13 mouse cellular contexts compared by ENCODE assay signal in genomic region chr11:103104469-103104868, GRCm38 (mm10). TPM values are rescaled to one million over a fixed set of nuclear protein-coding genes. Genes with fewer than 3 reads are reported as not detected.
DNase-seq lines count a peak whose midpoint lies in the region; ATAC-seq lines count a peak whose summit lies in the region.
"Had no signal": no experiment of that assay in that cellular context is flagged by ENCODE, and none has a peak within 500 bp of the region (broad histone marks: within the 10 kb centered on the region; RNA-seq: fewer than 3 reads in every experiment).

No protein-coding gene starts in this region.

- H3K27me3 ChIP-seq in kidney, embryonic 14.5 days (ENCODE audit: control insufficient read depth, insufficient read depth, low read length) = no peaks in the 10 kb centered on the region; the same call in 1 of the 2 replicates
- peaks cover 28% of the 10 kb centered on the region for H3K27me3 ChIP-seq in liver, embryonic 16.5 days (ENCODE audit: control insufficient read depth, insufficient read depth, low read depth, low read length)

- intact Hi-C loops in left cerebral cortex, postnatal 4 days (cut with DNase I) = no loop called here

- peak overlapping the region; percentile 29; the same call in 1 of the 2 replicates for H3K9ac ChIP-seq in kidney, embryonic 14.5 days (ENCODE audit: low read depth, low read length)
- H3K9ac ChIP-seq in liver, embryonic 16.5 days (ENCODE audit: low read depth, low read length) = peak overlapping the region; percentile 87
- H3K9ac ChIP-seq: forebrain, postnatal 0 days; hindbrain, embryonic 14.5 days; limb, embryonic 13.5 days; midbrain, embryonic 12.5 days had no signal

- peaks cover 29% of the 10 kb centered on the region for H3K4me1 ChIP-seq in kidney, embryonic 14.5 days (ENCODE audit: control insufficient read depth, insufficient read depth, low read length)
- peaks cover 54% of the 10 kb centered on the region for H3K4me1 ChIP-seq in liver, embryonic 16.5 days (ENCODE audit: control insufficient read depth, low read depth, low read length)

- ATAC-seq in kidney, embryonic 14.5 days (ENCODE audit: low FRiP score, low TSS enrichment) = no peak
- ATAC-seq in erythroblast, adult 5-6 weeks (replicated peaks; ENCODE audit: low FRiP score, poor library complexity, severe bottlenecking) = peak; percentile 50
- ATAC-seq in liver, embryonic 16.5 days (ENCODE audit: low read depth) = peak; percentile 59
- ATAC-seq in granulocyte monocyte progenitor cell, adult 5-6 weeks (replicated peaks; ENCODE audit: poor library complexity, severe bottlenecking) = no peak
- ATAC-seq: forebrain, postnatal 0 days had no signal

- no peak for DNase-seq in kidney, adult 18-20 months
- DNase-seq in MEL-GATA-1-ER (ENCODE audit: extremely low read depth, low read depth) = peak; percentile 39
- DNase-seq in left cerebral cortex, postnatal 4 days = no peak
- DNase-seq in cerebellum, postnatal 10 days = no peak
- DNase-seq: forebrain, postnatal 0 days; heart, adult 18-20 months had no signal

- H3K27ac ChIP-seq in kidney, embryonic 14.5 days (ENCODE audit: low read depth, low read length) = no peak overlapping the region
- H3K27ac ChIP-seq in liver, embryonic 16.5 days (ENCODE audit: low read length) = peak overlapping the region; percentile 96
- H3K27ac ChIP-seq: hindbrain, embryonic 14.5 days; limb, embryonic 13.5 days; midbrain, embryonic 12.5 days had no signal

- no peak overlapping the region for H3K4me3 ChIP-seq in kidney, embryonic 14.5 days (ENCODE audit: low read length)
- peak overlapping the region; percentile 81 for H3K4me3 ChIP-seq in liver, embryonic 16.5 days (ENCODE audit: low read depth, low read length)
- H3K4me3 ChIP-seq: limb, embryonic 13.5 days; midbrain, embryonic 12.5 days had no signal

- H3K4me2 ChIP-seq in kidney, embryonic 14.5 days (replicated peaks; ENCODE audit: low read depth, low read length) = no peak overlapping the region
- peak overlapping the region; percentile 79 for H3K4me2 ChIP-seq in liver, embryonic 16.5 days (ENCODE audit: low read depth, low read length)
- H3K4me2 ChIP-seq: midbrain, embryonic 12.5 days had no signal

- no peaks in the 10 kb centered on the region for H3K9me3 ChIP-seq in kidney, embryonic 14.5 days (ENCODE audit: control insufficient read depth, low read length)
- no peaks in the 10 kb centered on the region for H3K9me3 ChIP-seq in liver, embryonic 16.5 days (replicated peaks; ENCODE audit: control insufficient read depth, low read length)
- H3K9me3 ChIP-seq: limb, embryonic 13.5 days; midbrain, embryonic 12.5 days had no signal

- no peaks in the 10 kb centered on the region for H3K36me3 ChIP-seq in kidney, embryonic 14.5 days (ENCODE audit: control insufficient read depth, insufficient read depth, low read length)
- H3K36me3 ChIP-seq in liver, embryonic 16.5 days (ENCODE audit: control insufficient read depth, insufficient read depth) = peaks cover 3% of the 10 kb centered on the region; the same call in 1 of the 2 replicates
- H3K36me3 ChIP-seq: limb, embryonic 13.5 days; midbrain, embryonic 12.5 days had no signal

- 79% methylated on average over 7 of the region's 7 CpGs for WGBS in kidney, embryonic 14.5 days
- 23% methylated on average over 7 of the region's 7 CpGs for WGBS in liver, embryonic 16.5 days (ENCODE audit: insufficient replicate concordance)

RNA-seq across cellular contexts. Expression of gene Acbd4, which starts 3.0 kb away (rescaled TPM):
- polyA plus RNA-seq in kidney, embryonic 14.5 days (2014; fragmentation: Nextera tagmentation; extraction: Ambion mirVana) = 15.8 and 16.9 TPM in 2 replicates
- total RNA-seq in erythroblast, adult 5-6 weeks (2015; ENCODE audit: low replicate concordance) = 6.7 and 15.3 TPM in 2 replicates
- 25.0 TPM in 2 replicates for total RNA-seq in erythroblast, adult 5-6 weeks (2017; ENCODE audit: low replicate concordance)
- 51.3 and 54.4 TPM in 2 replicates for polyA plus RNA-seq in liver, embryonic 16.5 days (2015; fragmentation: Nextera tagmentation; extraction: Ambion mirVana)
- 10 to 100 TPM; 31.7 to 41.3 TPM for total RNA-seq in left cerebral cortex, postnatal 4 days (2021)
- 4.8 and 9.6 TPM in 2 replicates for total RNA-seq in granulocyte monocyte progenitor cell, adult 5-6 weeks (2014; fragmentation: Nextera tagmentation)
- 5.8 and 10.7 TPM in 2 replicates for total RNA-seq in granulocyte monocyte progenitor cell, adult 5-6 weeks (2017)

RNA-seq across cellular contexts. Expression of gene Plcd3, which starts 3.0 kb away (rescaled TPM):
- 3.2 and 4.4 TPM in 2 replicates for polyA plus RNA-seq in kidney, embryonic 14.5 days (2014; fragmentation: Nextera tagmentation; extraction: Ambion mirVana)
- total RNA-seq in erythroblast, adult 5-6 weeks (2015; ENCODE audit: low replicate concordance) = not detected in 2 replicates
- total RNA-seq in erythroblast, adult 5-6 weeks (2017; ENCODE audit: low replicate concordance) = 0.70 and 1.0 TPM in 2 replicates
- polyA plus RNA-seq in liver, embryonic 16.5 days (2015; fragmentation: Nextera tagmentation; extraction: Ambion mirVana) = 0.40 and 0.58 TPM in 2 replicates
- 10 to 100 TPM; 11.1 to 13.8 TPM for total RNA-seq in left cerebral cortex, postnatal 4 days (2021)
- total RNA-seq in granulocyte monocyte progenitor cell, adult 5-6 weeks (2014; fragmentation: Nextera tagmentation) = 0.41 TPM in 1 of 2 replicates, not detected in the other
- total RNA-seq in granulocyte monocyte progenitor cell, adult 5-6 weeks (2017) = 3.2 TPM in 1 of 2 replicates, not detected in the other

RNA-seq across cellular contexts. Expression of gene Hexim1, which starts 11.6 kb away (rescaled TPM):
- polyA plus RNA-seq in kidney, embryonic 14.5 days (2014; fragmentation: Nextera tagmentation; extraction: Ambion mirVana) = 7.1 and 8.9 TPM in 2 replicates
- total RNA-seq in erythroblast, adult 5-6 weeks (2015; ENCODE audit: low replicate concordance) = 14.8 and 15.9 TPM in 2 replicates
- 27.9 and 36.7 TPM in 2 replicates for total RNA-seq in erythroblast, adult 5-6 weeks (2017; ENCODE audit: low replicate concordance)
- polyA plus RNA-seq in liver, embryonic 16.5 days (2015; fragmentation: Nextera tagmentation; extraction: Ambion mirVana) = 1.7 and 1.9 TPM in 2 replicates
- total RNA-seq in left cerebral cortex, postnatal 4 days (2021) = 10 to 100 TPM; 22.9 to 23.2 TPM
- total RNA-seq in granulocyte monocyte progenitor cell, adult 5-6 weeks (2014; fragmentation: Nextera tagmentation) = 9.7 and 13.5 TPM in 2 replicates
- 28.7 and 31.0 TPM in 2 replicates for total RNA-seq in granulocyte monocyte progenitor cell, adult 5-6 weeks (2017)

RNA-seq across cellular contexts. Expression of gene Hexim2, which starts 27.8 kb away (rescaled TPM):
- polyA plus RNA-seq in kidney, embryonic 14.5 days (2014; fragmentation: Nextera tagmentation; extraction: Ambion mirVana) = 8.3 and 10.3 TPM in 2 replicates
- total RNA-seq in erythroblast, adult 5-6 weeks (2015; ENCODE audit: low replicate concordance) = 0.96 and 3.1 TPM in 2 replicates
- 2.4 and 9.5 TPM in 2 replicates for total RNA-seq in erythroblast, adult 5-6 weeks (2017; ENCODE audit: low replicate concordance)
- 5.2 and 5.7 TPM in 2 replicates for polyA plus RNA-seq in liver, embryonic 16.5 days (2015; fragmentation: Nextera tagmentation; extraction: Ambion mirVana)
- 10 to 100 TPM; 19.0 to 24.2 TPM for total RNA-seq in left cerebral cortex, postnatal 4 days (2021)
- total RNA-seq in granulocyte monocyte progenitor cell, adult 5-6 weeks (2014; fragmentation: Nextera tagmentation) = 2.6 and 6.4 TPM in 2 replicates
- total RNA-seq in granulocyte monocyte progenitor cell, adult 5-6 weeks (2017) = 1.3 and 3.4 TPM in 2 replicates

Comparison
In these comparisons a context has a peak if more than half of its experiments do, and no peak if none do; other contexts are left out.
1. ATAC-seq: peak in erythroblast, adult 5-6 weeks (single experiment) and liver, embryonic 16.5 days (single experiment); none in kidney, embryonic 14.5 days (single experiment) and granulocyte monocyte progenitor cell, adult 5-6 weeks (single experiment).